Mouse (Mus musculus): ENCODE measurements around the gene Ppp4c. TPM values are rescaled to one million over a fixed set of nuclear protein-coding genes. Genes with fewer than 3 reads are reported as not detected.

Ppp4c gene
- 260 and 291 TPM in 2 replicates for total RNA-seq (2012; rRNA removed)

GRCm38 (mm10) chr7:126791851-126792720, at the start of gene Ppp4c:
Ppp4c (minus strand) TSS chr7:126792496.
- DNase-seq (ENCODE audit: low read depth, low spot score): peak; percentile 98
- Histone ChIP-seq H3K9me3 (ENCODE audit: control insufficient read depth, insufficient read depth, low read depth, low read length) (no peaks in the 10 kb centered on the region), H3K9ac (ENCODE audit: insufficient read depth, low read depth, low read length, poor library complexity, severe bottlenecking) (peak within 1 kb of the TSS; percentile 98), H3K36me3 (ENCODE audit: control insufficient read depth, insufficient read depth, low read length, poor library complexity, severe bottlenecking) (peaks cover 51% of the 10 kb centered on the region), H3K4me1 (ENCODE audit: control insufficient read depth in 2 of 2, insufficient read depth in 2 of 2, low read length in 2 of 2, poor library complexity in 1 of 2) (peaks cover 0 to 7% of the 10 kb centered on the region in 2 experiments; a peak in 1 of 4 replicates), H3K4me3 (ENCODE audit: insufficient read depth in 1 of 2, low read depth in 1 of 2, low read length in 2 of 2, poor library complexity in 1 of 2, severe bottlenecking in 1 of 2) (peak within 1 kb of the TSS; percentile 88 to 95), H3K27ac (ENCODE audit: insufficient read depth, low read depth, low read length, poor library complexity, severe bottlenecking) (peak within 1 kb of the TSS; percentile 96)
- TF ChIP-seq ZC3H11A (IDR thresholded peaks at IDR 0.05; ENCODE audit: borderline replicate concordance, low read depth, low read length) (no peak), MAFK (IDR thresholded peaks at IDR 0.05; ENCODE audit: insufficient read depth, low read depth, low read length) (no peak), HCFC1 (IDR thresholded peaks at IDR 0.05; ENCODE audit: borderline replicate concordance, insufficient read depth, low read length) (peak; percentile 79), CHD2 (IDR thresholded peaks at IDR 0.05; ENCODE audit: low read depth, low read length) (no peak), ZNF384 (IDR thresholded peaks at IDR 0.05; ENCODE audit: low read depth, low read length) (no peak)
- in situ Hi-C loops (cut with MboI; ENCODE audit: low sequenced_read_pairs in 2 of 2, unreplicated experiment in 2 of 2): no loop called here

- H3K4me3 ChIP-seq (ENCODE audit: insufficient read depth in 1 of 2, low read depth in 1 of 2, low read length in 2 of 2, poor library complexity in 1 of 2, severe bottlenecking in 1 of 2): no peak overlapping the region
Measured at GRCm38 (mm10) chr7:126833294-126833693, 41.0 kb upstream of the Ppp4c start.

GRCm38 (mm10) chr7:126832036-126832598, 39.8 kb upstream of the Ppp4c start:
- peak overlapping the region; percentile 72 to 81 for H3K4me3 ChIP-seq (ENCODE audit: insufficient read depth in 1 of 2, low read depth in 1 of 2, low read length in 2 of 2, poor library complexity in 1 of 2, severe bottlenecking in 1 of 2)
- H3K27ac ChIP-seq (ENCODE audit: insufficient read depth, low read depth, low read length, poor library complexity, severe bottlenecking): 0 out of 2 replicates have a peak overlapping the region, but pooled peaks have one; percentile 37
- TF ChIP-seq ZC3H11A (IDR thresholded peaks at IDR 0.05; ENCODE audit: borderline replicate concordance, low read depth, low read length): peak; percentile 81; the same call in 1 of the 2 replicates
- no peak; the same call in 1 of the 2 replicates for TF ChIP-seq CHD2 (IDR thresholded peaks at IDR 0.05; ENCODE audit: low read depth, low read length)
- no peak for TF ChIP-seq MAFK (IDR thresholded peaks at IDR 0.05; ENCODE audit: insufficient read depth, low read depth, low read length)
- peak; percentile 53; the same call in 1 of the 2 replicates for TF ChIP-seq HCFC1 (IDR thresholded peaks at IDR 0.05; ENCODE audit: borderline replicate concordance, insufficient read depth, low read length)
- TF ChIP-seq ZNF384 (IDR thresholded peaks at IDR 0.05; ENCODE audit: low read depth, low read length): 0 out of 2 replicates have a peak, but pooled peaks have one; percentile 36
- H3K9me3 ChIP-seq (ENCODE audit: control insufficient read depth, insufficient read depth, low read depth, low read length): no peaks in the 10 kb centered on the region
- H3K9ac ChIP-seq (ENCODE audit: insufficient read depth, low read depth, low read length, poor library complexity, severe bottlenecking): peak overlapping the region; percentile 72
- H3K36me3 ChIP-seq (ENCODE audit: control insufficient read depth, insufficient read depth, low read length, poor library complexity, severe bottlenecking): no peaks in the 10 kb centered on the region
- peak; percentile 96 for DNase-seq (ENCODE audit: low read depth, low spot score)
- in situ Hi-C loops (cut with MboI; ENCODE audit: low sequenced_read_pairs in 2 of 2, unreplicated experiment in 2 of 2): loop anchor here in 1 of 2 experiments (10.0 kb wide), 1 partner anchor 273 kb away; no protein-coding TSS in a partner anchor
- H3K4me1 ChIP-seq (ENCODE audit: control insufficient read depth in 2 of 2, insufficient read depth in 2 of 2, low read length in 2 of 2, poor library complexity in 1 of 2): peaks cover 2 to 13% of the 10 kb centered on the region in 2 experiments; a peak in 1 of 4 replicates

More at GRCm38 (mm10) chr7:126833294-126833693, 41.0 kb upstream of the Ppp4c start:
- H3K4me1 ChIP-seq (ENCODE audit: control insufficient read depth in 2 of 2, insufficient read depth in 2 of 2, low read length in 2 of 2, poor library complexity in 1 of 2): peaks cover 2 to 13% of the 10 kb centered on the region in 2 experiments; a peak in 1 of 4 replicates
- H3K27ac ChIP-seq (ENCODE audit: insufficient read depth, low read depth, low read length, poor library complexity, severe bottlenecking): no peak overlapping the region
- TF ChIP-seq ZC3H11A (IDR thresholded peaks at IDR 0.05; ENCODE audit: borderline replicate concordance, low read depth, low read length) (no peak), MAFK (IDR thresholded peaks at IDR 0.05; ENCODE audit: insufficient read depth, low read depth, low read length) (no peak), ZNF384 (IDR thresholded peaks at IDR 0.05; ENCODE audit: low read depth, low read length) (no peak), CHD2 (IDR thresholded peaks at IDR 0.05; ENCODE audit: low read depth, low read length) (no peak), HCFC1 (IDR thresholded peaks at IDR 0.05; ENCODE audit: borderline replicate concordance, insufficient read depth, low read length) (no peak)
- in situ Hi-C loops (cut with MboI; ENCODE audit: low sequenced_read_pairs in 2 of 2, unreplicated experiment in 2 of 2): loop anchor here in 1 of 2 experiments (10.0 kb wide), 1 partner anchor 272 kb away; no protein-coding TSS in a partner anchor
- no peak overlapping the region for H3K9ac ChIP-seq (ENCODE audit: insufficient read depth, low read depth, low read length, poor library complexity, severe bottlenecking)
- H3K36me3 ChIP-seq (ENCODE audit: control insufficient read depth, insufficient read depth, low read length, poor library complexity, severe bottlenecking): no peaks in the 10 kb centered on the region
- no peaks in the 10 kb centered on the region for H3K9me3 ChIP-seq (ENCODE audit: control insufficient read depth, insufficient read depth, low read depth, low read length)
- no peak for DNase-seq (ENCODE audit: low read depth, low spot score)

DNA sequence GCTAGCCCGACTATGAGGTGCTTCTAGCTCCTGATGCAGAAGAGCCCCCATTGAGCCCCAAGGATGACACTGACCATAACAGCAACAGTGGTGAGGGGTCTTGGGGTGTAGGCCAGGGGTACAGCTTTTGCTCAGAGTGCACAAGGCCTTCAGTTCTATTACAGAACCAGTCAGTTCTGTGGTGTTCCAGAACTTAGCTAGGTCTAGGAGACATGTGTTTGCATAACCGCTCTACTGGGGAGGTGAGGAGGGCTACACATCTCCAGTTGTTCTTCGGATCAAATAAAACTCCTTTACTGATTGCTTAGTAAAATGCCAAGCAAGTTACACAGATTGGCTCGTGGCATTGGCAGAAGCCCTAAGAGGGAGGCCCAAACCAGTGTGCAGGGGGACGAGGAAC, 39.2 kb upstream of the Ppp4c start, which contains the start of gene 4930451I11Rik:
TSS of gene 4930451I11Rik (minus strand) at position 101 of the 400 bp plus-strand sequence.
- H3K4me1 ChIP-seq (ENCODE audit: control insufficient read depth in 2 of 2, insufficient read depth in 2 of 2, low read length in 2 of 2, poor library complexity in 1 of 2): peaks cover 2 to 13% of the 10 kb centered on the region in 2 experiments; a peak in 1 of 4 replicates
- no peaks in the 10 kb centered on the region for H3K36me3 ChIP-seq (ENCODE audit: control insufficient read depth, insufficient read depth, low read length, poor library complexity, severe bottlenecking)
- in situ Hi-C loops (cut with MboI; ENCODE audit: low sequenced_read_pairs in 2 of 2, unreplicated experiment in 2 of 2): loop anchor here in 1 of 2 experiments (10.0 kb wide), 1 partner anchor 273 kb away; no protein-coding TSS in a partner anchor
- peak within 1 kb of the TSS; percentile 72 for H3K9ac ChIP-seq (ENCODE audit: insufficient read depth, low read depth, low read length, poor library complexity, severe bottlenecking)
- TF ChIP-seq CHD2 (IDR thresholded peaks at IDR 0.05; ENCODE audit: low read depth, low read length): no peak
- no peak for TF ChIP-seq HCFC1 (IDR thresholded peaks at IDR 0.05; ENCODE audit: borderline replicate concordance, insufficient read depth, low read length)
- no peak for TF ChIP-seq ZC3H11A (IDR thresholded peaks at IDR 0.05; ENCODE audit: borderline replicate concordance, low read depth, low read length)
- TF ChIP-seq MAFK (IDR thresholded peaks at IDR 0.05; ENCODE audit: insufficient read depth, low read depth, low read length): no peak
- no peak for TF ChIP-seq ZNF384 (IDR thresholded peaks at IDR 0.05; ENCODE audit: low read depth, low read length)
- no peaks in the 10 kb centered on the region for H3K9me3 ChIP-seq (ENCODE audit: control insufficient read depth, insufficient read depth, low read depth, low read length)
- no peak for DNase-seq (ENCODE audit: low read depth, low spot score)
- peak within 1 kb of the TSS; percentile 72 to 81 for H3K4me3 ChIP-seq (ENCODE audit: insufficient read depth in 1 of 2, low read depth in 1 of 2, low read length in 2 of 2, poor library complexity in 1 of 2, severe bottlenecking in 1 of 2)
- H3K27ac ChIP-seq (ENCODE audit: insufficient read depth, low read depth, low read length, poor library complexity, severe bottlenecking): 0 out of 2 replicates have a peak within 1 kb of the TSS, but pooled peaks have one; percentile 37
